Mouse (Mus musculus): ENCODE measurements around the gene Caprin1.

- no peak for TF ChIP-seq EP300 (IDR thresholded peaks at IDR 0.05; ENCODE audit: low read depth)
- TF ChIP-seq CTCF (IDR thresholded peaks at IDR 0.05; ENCODE audit: low read depth) = no peak
These were observed 41.9 kb downstream of the Caprin1 start for GRCm38 (mm10) chr2:103755458-103756085.

All from heart, postnatal 0 days (tissue).